Mouse (Mus musculus) left cerebral cortex, adult 2 months (tissue): ENCODE measurements around the gene 0610010F05Rik. TPM values are rescaled to one million over a fixed set of nuclear protein-coding genes. Genes with fewer than 3 reads are reported as not detected.

Experiments
- DNase-seq, 2 experiments: peaks; one replicate each; pipeline ENCODE4 v3.0.0; 2021 to 2022; ENCODE audit warnings: low spot score in 2 of 2, mixed read lengths in 1 of 2; ENCODE audit errors: extremely low spot score in 1 of 2
- H3K27ac ChIP-seq: fragments of 200-600 bp; 2 replicates; pipeline ENCODE4 v1.8.1; 2022
- H3K4me3 ChIP-seq: fragments of 200-600 bp; 2 replicates; pipeline ENCODE4 v1.8.1; 2022
- CTCF ChIP-seq: fragments of 200-600 bp; IDR thresholded peaks from 2 replicates; pipeline ENCODE4 v1.8.1; 2022; ENCODE audit warnings: antibody characterized with exemption, mild to moderate bottlenecking, moderate library complexity
- intact Hi-C: fragments of 180-260 bp; cut with DNase I; formaldehyde crosslinking; loops from one replicate; pipeline ENCODE4 v1.15.1; 2025
- total RNA-seq, 2 experiments: library from RNA; stranded (reverse); gene quantifications; 2 replicates each; pipeline ENCODE4 v1.2.3; 2021

0610010F05Rik gene
- total RNA-seq, 2 experiments from 2014 or later: 36.6 to 43.1 TPM

GRCm38 (mm10) chr11:23557039-23557630, 76.3 kb downstream of the 0610010F05Rik start:
- DNase-seq: no peak
- Histone ChIP-seq H3K27ac (no peak overlapping the region), H3K4me3 (no peak overlapping the region)
- intact Hi-C loops: no loop called here
- TF ChIP-seq CTCF: no peak; the same call in 1 of the 2 replicates

GRCm38 (mm10) chr11:23537446-23537845, 96.0 kb downstream of the 0610010F05Rik start:
- DNase-seq: no peak
- TF ChIP-seq CTCF: no peak
- Histone ChIP-seq H3K4me3 (no peak overlapping the region), H3K27ac (no peak overlapping the region)
- intact Hi-C loops: no loop called here

GRCm38 (mm10) chr11:23520473-23521205, 112.8 kb downstream of the 0610010F05Rik start, which contains the start of gene 1700093K21Rik:
Gene 1700093K21Rik, minus strand, starts transcription at chr11:23521155.
- intact Hi-C loops: no loop called here
- DNase-seq: no peak
- TF ChIP-seq CTCF: no peak
- Histone ChIP-seq H3K27ac (no peak within 1 kb of the TSS), H3K4me3 (no peak within 1 kb of the TSS)

DNA sequence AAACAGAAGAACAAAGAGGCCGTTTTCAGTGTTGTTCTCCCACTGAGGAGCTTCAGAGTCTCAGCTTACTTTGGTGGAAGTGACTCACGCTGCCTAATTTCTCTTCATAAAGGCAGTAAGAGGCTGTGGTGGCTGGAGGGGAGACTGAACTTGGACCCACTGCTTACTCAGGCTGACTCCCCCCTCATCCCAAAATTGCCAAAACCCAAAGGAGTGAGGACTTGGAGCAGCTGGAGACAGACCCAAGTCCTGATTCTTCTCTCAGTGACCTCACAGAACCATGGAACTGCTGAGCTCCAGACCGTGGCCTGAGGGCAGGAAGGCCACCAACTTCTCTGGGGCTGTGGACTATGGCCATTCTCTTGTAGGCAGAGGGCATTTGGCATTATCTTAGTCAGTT, 114.5 kb downstream of the 0610010F05Rik start:
- DNase-seq: no peak
- intact Hi-C loops: no loop called here
- no peak overlapping the region for H3K4me3 ChIP-seq
- H3K27ac ChIP-seq: no peak overlapping the region
- TF ChIP-seq CTCF: no peak

- intact Hi-C loops: no loop called here
These were observed 118.1 kb downstream of the 0610010F05Rik start for GRCm38 (mm10) chr11:23515315-23515714.

More at GRCm38 (mm10) chr11:23515315-23515714, 118.1 kb downstream of the 0610010F05Rik start:
- no peak for DNase-seq
- no peak overlapping the region for H3K27ac ChIP-seq
- no peak overlapping the region for H3K4me3 ChIP-seq
- TF ChIP-seq CTCF: no peak

Other genes with a start within 250 kb of the 0610010F05Rik start
- gene Ahsa2, start 135.6 kb downstream of the 0610010F05Rik start, total RNA-seq: 10 to 100 TPM; 44.5 to 49.5 TPM
- gene 1700093K21Rik, start 112.5 kb downstream of the 0610010F05Rik start, total RNA-seq: under 1 TPM in 1 of 2 experiments, not detected in 1; 0.41 TPM
- 10 to 100 TPM; 16.6 to 19.4 TPM for gene Pus10, start 32.0 kb upstream of the 0610010F05Rik start, total RNA-seq
- gene Pex13, start 32.3 kb upstream of the 0610010F05Rik start, total RNA-seq: 10 to 100 TPM; 31.2 to 35.4 TPM
- gene Rel, start 137.3 kb upstream of the 0610010F05Rik start, total RNA-seq: 1 to 10 TPM; 3.6 to 4.1 TPM